Mouse (Mus musculus): ENCODE measurements at regions not wholly inside any gene's neighbourhood (a gene's known extent, or its start where the extent isn't known, plus 50 kb on each side); places are given as distances from the start of the nearest gene placed in this dataset.

DNA sequence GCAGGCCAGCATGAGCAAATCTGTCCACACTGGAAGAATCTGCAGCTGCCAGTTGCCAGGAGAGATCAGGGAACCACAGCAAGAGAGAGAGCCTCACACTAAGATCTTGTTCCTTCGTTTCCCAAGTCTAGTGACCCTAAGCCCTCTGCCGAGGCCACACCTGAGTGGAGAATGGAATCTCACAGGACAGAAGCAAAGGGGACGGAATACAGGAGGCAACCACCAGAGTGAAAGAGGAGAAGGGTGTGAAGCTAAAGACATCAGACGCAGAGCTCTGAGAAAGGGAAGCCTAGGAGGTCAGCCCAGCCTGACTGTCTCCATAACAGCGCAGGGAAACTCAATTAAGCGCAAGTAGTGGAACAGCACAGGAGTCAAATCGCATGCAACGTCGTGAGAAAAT, 75.0 kb downstream of the Suds3 start:
- DNase-seq (ENCODE audit: low spot score) (no peak), ATAC-seq (ENCODE audit: low FRiP score, low TSS enrichment) (no peak)
- Histone ChIP-seq H3K36me3 (ENCODE audit: control insufficient read depth, insufficient read depth, low read length) (no peaks in the 10 kb centered on the region), H3K27me3 (ENCODE audit: control insufficient read depth, insufficient read depth, low read length) (no peaks in the 10 kb centered on the region), H3K9me3 (ENCODE audit: control insufficient read depth, low read length) (no peaks in the 10 kb centered on the region), H3K9ac (ENCODE audit: low read length) (no peak overlapping the region), H3K4me2 (replicated peaks; ENCODE audit: low read depth) (no peak overlapping the region), H3K4me3 (ENCODE audit: low read depth, low read length) (no peak overlapping the region), H3K4me1 (replicated peaks; ENCODE audit: control insufficient read depth, insufficient read depth) (no peaks in the 10 kb centered on the region), H3K27ac (replicated peaks) (no peak overlapping the region)
- TF ChIP-seq CTCF (IDR thresholded peaks at IDR 0.05; ENCODE audit: low read depth) (no peak), EP300 (optimal IDR thresholded peaks at IDR 0.05) (no peak)
- 76% methylated on average over 9 of the region's 9 CpGs for WGBS

- Histone ChIP-seq H3K4me3 (ENCODE audit: low read depth, low read length) (no peak overlapping the region), H3K36me3 (ENCODE audit: control insufficient read depth, insufficient read depth, low read length) (no peaks in the 10 kb centered on the region), H3K27ac (replicated peaks) (no peak overlapping the region), H3K27me3 (ENCODE audit: control insufficient read depth, insufficient read depth, low read length) (no peaks in the 10 kb centered on the region), H3K9ac (ENCODE audit: low read length) (no peak overlapping the region), H3K9me3 (ENCODE audit: control insufficient read depth, low read length) (no peaks in the 10 kb centered on the region), H3K4me2 (replicated peaks; ENCODE audit: low read depth) (no peak overlapping the region), H3K4me1 (replicated peaks; ENCODE audit: control insufficient read depth, insufficient read depth) (no peaks in the 10 kb centered on the region)
- TF ChIP-seq CTCF (IDR thresholded peaks at IDR 0.05; ENCODE audit: low read depth) (peak; percentile 74), EP300 (optimal IDR thresholded peaks at IDR 0.05) (no peak)
- no peak for DNase-seq (ENCODE audit: low spot score)
- no peak for ATAC-seq (ENCODE audit: low FRiP score, low TSS enrichment)
- WGBS: 15% methylated on average over 3 of the region's 3 CpGs
Measured at GRCm38 (mm10) chr5:117037261-117037660, 78.7 kb downstream of the Suds3 start.

GRCm38 (mm10) chr5:117032130-117032529, 83.8 kb downstream of the Suds3 start:
- Histone ChIP-seq H3K27ac (replicated peaks) (no peak overlapping the region), H3K9ac (ENCODE audit: low read length) (no peak overlapping the region), H3K4me2 (replicated peaks; ENCODE audit: low read depth) (no peak overlapping the region), H3K4me1 (replicated peaks; ENCODE audit: control insufficient read depth, insufficient read depth) (no peaks in the 10 kb centered on the region), H3K9me3 (ENCODE audit: control insufficient read depth, low read length) (no peaks in the 10 kb centered on the region), H3K4me3 (ENCODE audit: low read depth, low read length) (no peak overlapping the region), H3K36me3 (ENCODE audit: control insufficient read depth, insufficient read depth, low read length) (no peaks in the 10 kb centered on the region), H3K27me3 (ENCODE audit: control insufficient read depth, insufficient read depth, low read length) (no peaks in the 10 kb centered on the region)
- 67% methylated on average over 10 of the region's 10 CpGs for WGBS
- ATAC-seq (ENCODE audit: low FRiP score, low TSS enrichment) (no peak), DNase-seq (ENCODE audit: low spot score) (no peak)
- no peak for TF ChIP-seq EP300 (optimal IDR thresholded peaks at IDR 0.05)

- no peak for DNase-seq (ENCODE audit: low spot score)
- Histone ChIP-seq H3K36me3 (ENCODE audit: control insufficient read depth, insufficient read depth, low read length) (no peaks in the 10 kb centered on the region), H3K27me3 (ENCODE audit: control insufficient read depth, insufficient read depth, low read length) (no peaks in the 10 kb centered on the region), H3K4me3 (ENCODE audit: low read depth, low read length) (no peak overlapping the region), H3K4me2 (replicated peaks; ENCODE audit: low read depth) (no peak overlapping the region), H3K9ac (ENCODE audit: low read length) (no peak overlapping the region), H3K27ac (replicated peaks) (no peak overlapping the region), H3K4me1 (replicated peaks; ENCODE audit: control insufficient read depth, insufficient read depth) (no peaks in the 10 kb centered on the region), H3K9me3 (ENCODE audit: control insufficient read depth, low read length) (no peaks in the 10 kb centered on the region)
- TF ChIP-seq CTCF (IDR thresholded peaks at IDR 0.05; ENCODE audit: low read depth): no peak
- TF ChIP-seq EP300 (optimal IDR thresholded peaks at IDR 0.05): no peak
- no peak for ATAC-seq (ENCODE audit: low FRiP score, low TSS enrichment)
- WGBS: 86% methylated on average over 13 of the region's 13 CpGs
Measured at GRCm38 (mm10) chr5:117025689-117026383, 90.1 kb downstream of the Suds3 start.

GRCm38 (mm10) chr5:117018419-117019150, 97.3 kb downstream of the Suds3 start:
- Histone ChIP-seq H3K4me2 (replicated peaks; ENCODE audit: low read depth) (no peak overlapping the region), H3K27ac (replicated peaks) (no peak overlapping the region), H3K4me1 (replicated peaks; ENCODE audit: control insufficient read depth, insufficient read depth) (no peaks in the 10 kb centered on the region), H3K27me3 (ENCODE audit: control insufficient read depth, insufficient read depth, low read length) (no peaks in the 10 kb centered on the region), H3K36me3 (ENCODE audit: control insufficient read depth, insufficient read depth, low read length) (no peaks in the 10 kb centered on the region), H3K9me3 (ENCODE audit: control insufficient read depth, low read length) (no peaks in the 10 kb centered on the region), H3K4me3 (ENCODE audit: low read depth, low read length) (no peak overlapping the region), H3K9ac (ENCODE audit: low read length) (no peak overlapping the region)
- no peak for TF ChIP-seq CTCF (IDR thresholded peaks at IDR 0.05; ENCODE audit: low read depth)
- no peak for TF ChIP-seq EP300 (optimal IDR thresholded peaks at IDR 0.05)
- ATAC-seq (ENCODE audit: low FRiP score, low TSS enrichment): no peak
- DNase-seq (ENCODE audit: low spot score): no peak
- WGBS: 72% methylated on average over 6 of the region's 6 CpGs

DNA sequence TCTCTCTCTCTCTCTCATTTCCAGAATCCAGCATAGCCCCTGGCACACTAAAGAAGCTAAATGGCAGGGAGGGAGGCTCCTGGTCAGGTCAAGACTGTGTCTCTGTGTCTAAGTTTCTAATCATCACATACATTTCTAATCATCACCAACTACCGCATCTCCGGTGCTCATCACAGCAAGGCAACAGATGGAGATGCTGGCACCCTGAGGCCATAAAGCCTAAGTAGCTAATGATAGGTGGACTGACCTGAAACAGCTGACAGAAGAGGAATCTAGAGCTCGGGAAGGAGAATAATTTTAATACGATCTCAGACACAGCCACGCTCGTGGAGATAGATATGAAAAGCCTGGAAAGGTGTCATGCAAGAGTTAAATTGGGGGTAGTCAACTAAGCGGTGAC, 104.8 kb downstream of the Suds3 start:
- Histone ChIP-seq H3K4me2 (replicated peaks; ENCODE audit: low read depth) (no peak overlapping the region), H3K9ac (ENCODE audit: low read length) (no peak overlapping the region), H3K36me3 (ENCODE audit: control insufficient read depth, insufficient read depth, low read length) (no peaks in the 10 kb centered on the region), H3K27me3 (ENCODE audit: control insufficient read depth, insufficient read depth, low read length) (no peaks in the 10 kb centered on the region), H3K4me1 (replicated peaks; ENCODE audit: control insufficient read depth, insufficient read depth) (no peaks in the 10 kb centered on the region), H3K9me3 (ENCODE audit: control insufficient read depth, low read length) (no peaks in the 10 kb centered on the region), H3K4me3 (ENCODE audit: low read depth, low read length) (no peak overlapping the region), H3K27ac (replicated peaks) (no peak overlapping the region)
- TF ChIP-seq EP300 (optimal IDR thresholded peaks at IDR 0.05) (no peak), CTCF (IDR thresholded peaks at IDR 0.05; ENCODE audit: low read depth) (no peak)
- 88% methylated on average over 7 of the region's 7 CpGs for WGBS
- ATAC-seq (ENCODE audit: low FRiP score, low TSS enrichment) (no peak), DNase-seq (ENCODE audit: low spot score) (no peak)
